Comparison of ENCODE assay signal across 21 mouse cellular contexts in genomic region chr10:93930236-93930824, GRCm38 (mm10). TPM values are rescaled to one million over a fixed set of nuclear protein-coding genes. Genes with fewer than 3 reads are reported as not detected.
DNase-seq lines count a peak whose midpoint lies in the region; ATAC-seq and TF ChIP-seq lines count a peak whose summit lies in the region.
"Had no signal": no experiment of that assay in that cellular context is flagged by ENCODE, and none has a peak within 500 bp of the region (broad histone marks: within the 10 kb centered on the region; RNA-seq: fewer than 3 reads in every experiment).

No protein-coding gene starts in this region.

- no peak for TF ChIP-seq CTCF in MEL (IDR thresholded peaks at IDR 0.05 in 2 of 3, conservative IDR thresholded peaks at IDR 0.05 in 1 of 3; ENCODE audit: control insufficient read depth in 1 of 3, insufficient read depth in 1 of 3, low read depth in 2 of 3, low read length in 3 of 3, poor library complexity in 1 of 3, severe bottlenecking in 1 of 3)

- WGBS in heart, embryonic 11.5 days (ENCODE audit: insufficient replicate concordance) = 70% methylated on average over 4 of the region's 4 CpGs

- no peak for ATAC-seq in heart, embryonic 11.5 days (replicated peaks; ENCODE audit: insufficient number of reproducible peaks, low FRiP score, low TSS enrichment)
- ATAC-seq in megakaryocyte progenitor cell, adult 5-6 weeks (replicated peaks; ENCODE audit: poor library complexity) = 0 out of 2 replicates have a peak, but pooled peaks have one; percentile 26
- ATAC-seq: activated CD4-positive, CD25-positive, alpha-beta regulatory T cell, adult 4 months; forebrain, embryonic 14.5 days; forebrain, postnatal 0 days had no signal

- peaks cover 4% of the 10 kb centered on the region; the same call in 1 of the 2 replicates for H3K4me1 ChIP-seq in heart, embryonic 11.5 days (ENCODE audit: control insufficient read depth, insufficient read depth, low read length)
- peaks cover 0 to 16% of the 10 kb centered on the region in 2 experiments; a peak in 3 of 4 replicates for H3K4me1 ChIP-seq in MEL (ENCODE audit: control insufficient read depth in 1 of 2, insufficient read depth in 2 of 2, low read length in 2 of 2)
- H3K4me1 ChIP-seq: hindbrain, embryonic 15.5 days had no signal

- H3K27me3 ChIP-seq in heart, embryonic 11.5 days (ENCODE audit: control insufficient read depth, insufficient read depth, low read length) = no peaks in the 10 kb centered on the region
- H3K27me3 ChIP-seq in MEL (ENCODE audit: control insufficient read depth in 1 of 2, insufficient read depth in 2 of 2, low read length in 2 of 2) = no peaks in the 10 kb centered on the region
- H3K27me3 ChIP-seq: embryonic facial prominence, embryonic 12.5 days; embryonic facial prominence, embryonic 15.5 days; hindbrain, embryonic 15.5 days had no signal

- TF ChIP-seq POLR2A in MEL (IDR thresholded peaks at IDR 0.05; ENCODE audit: control insufficient read depth in 1 of 2, insufficient read depth in 1 of 2, low read depth in 1 of 2, low read length in 2 of 2, poor library complexity in 1 of 2) = no peak

- TF ChIP-seq RAD21 in MEL (IDR thresholded peaks at IDR 0.05; ENCODE audit: low read depth, low read length) = no peak

- peak; percentile 36 for DNase-seq in heart, adult 11 months
- DNase-seq in MEL (ENCODE audit: low read depth, low spot score) = peak; percentile 78
- no peak for DNase-seq in cerebellum, postnatal 36 days
- no peak for DNase-seq in ovary, postnatal 14 days (ENCODE audit: low spot score)
- DNase-seq: adrenal gland, adult 8-10 months; adrenal gland, postnatal 25 days; cerebellum, adult 18-20 months; cerebellum, adult 9-10 months; cerebellum, postnatal 14 days; forebrain, postnatal 0 days; gastrocnemius, postnatal 25 days; heart, adult 2 months had no signal

- H3K27ac ChIP-seq in heart, embryonic 11.5 days (ENCODE audit: low read depth, low read length) = no peak overlapping the region
- H3K27ac ChIP-seq in MEL (ENCODE audit: control insufficient read depth, low read depth, low read length) = no peak overlapping the region
- H3K27ac ChIP-seq: embryonic facial prominence, embryonic 12.5 days; embryonic facial prominence, embryonic 15.5 days; heart, adult 2 months; heart, embryonic 10.5 days; hindbrain, embryonic 12.5 days; hindbrain, embryonic 15.5 days had no signal

- peak in 1 of 2 experiments; percentile 15; a peak in 1 of 4 replicates for TF ChIP-seq EP300 in MEL (IDR thresholded peaks at IDR 0.05; ENCODE audit: low read depth in 1 of 2, low read length in 2 of 2)

- H3K9ac ChIP-seq in heart, embryonic 11.5 days (ENCODE audit: low read depth, low read length) = no peak overlapping the region
- no peak overlapping the region for H3K9ac ChIP-seq in MEL (ENCODE audit: control insufficient read depth, low read depth, low read length, poor library complexity, severe bottlenecking)
- H3K9ac ChIP-seq: embryonic facial prominence, embryonic 12.5 days; embryonic facial prominence, embryonic 15.5 days; forebrain, postnatal 0 days; hindbrain, embryonic 12.5 days; hindbrain, embryonic 15.5 days had no signal

- H3K36me3 ChIP-seq in heart, embryonic 11.5 days (ENCODE audit: control insufficient read depth, insufficient read depth, low read length) = no peaks in the 10 kb centered on the region
- peaks cover 0 to 7% of the 10 kb centered on the region in 2 experiments; a peak in 2 of 4 replicates for H3K36me3 ChIP-seq in MEL (ENCODE audit: control insufficient read depth in 1 of 2, insufficient read depth in 2 of 2, low read length in 2 of 2)
- H3K36me3 ChIP-seq: embryonic facial prominence, embryonic 12.5 days; embryonic facial prominence, embryonic 15.5 days; heart, embryonic 10.5 days; hindbrain, embryonic 12.5 days; hindbrain, embryonic 15.5 days had no signal

- no peak overlapping the region for H3K4me2 ChIP-seq in heart, embryonic 11.5 days
- H3K4me2 ChIP-seq: embryonic facial prominence, embryonic 12.5 days; embryonic facial prominence, embryonic 15.5 days; hindbrain, embryonic 12.5 days; hindbrain, embryonic 15.5 days had no signal

- no peak overlapping the region for H3K4me3 ChIP-seq in heart, embryonic 11.5 days (ENCODE audit: low read depth, low read length)
- H3K4me3 ChIP-seq in MEL (ENCODE audit: control insufficient read depth in 1 of 2, insufficient read depth in 1 of 2, low read depth in 2 of 2, low read length in 2 of 2) = no peak overlapping the region
- H3K4me3 ChIP-seq: embryonic facial prominence, embryonic 12.5 days; embryonic facial prominence, embryonic 15.5 days; heart, adult 2 months; heart, embryonic 10.5 days; hindbrain, embryonic 12.5 days; hindbrain, embryonic 15.5 days had no signal

- no peaks in the 10 kb centered on the region for H3K9me3 ChIP-seq in heart, embryonic 11.5 days (replicated peaks; ENCODE audit: control insufficient read depth, low read length)
- H3K9me3 ChIP-seq in MEL (replicated peaks; ENCODE audit: insufficient read depth, low read length) = no peaks in the 10 kb centered on the region
- H3K9me3 ChIP-seq: embryonic facial prominence, embryonic 15.5 days; heart, embryonic 10.5 days; hindbrain, embryonic 12.5 days; hindbrain, embryonic 15.5 days had no signal

- H3K79me2 ChIP-seq in MEL (ENCODE audit: control insufficient read depth, insufficient read depth, low read length, poor library complexity) = no peaks in the 10 kb centered on the region

TF ChIP-seq in MEL, 35 proteins besides CTCF, POLR2A, EP300 and RAD21:
- TF ChIP-seq GATA1 (IDR thresholded peaks at IDR 0.05; ENCODE audit: low read depth, low read length) (peak; percentile 21; the same call in 1 of the 2 replicates), RCOR1 (IDR thresholded peaks at IDR 0.05; ENCODE audit: low read depth, low read length) (peak; percentile 7; the same call in 1 of the 2 replicates), MAX (IDR thresholded peaks at IDR 0.05; ENCODE audit: low read length) (no peak), TCF12 (IDR thresholded peaks at IDR 0.05; ENCODE audit: low read depth, low read length) (peak; percentile 8; the same call in 1 of the 2 replicates), ZNF384 (IDR thresholded peaks at IDR 0.05; ENCODE audit: low read depth, low read length) (peak; percentile 87), USF2 (IDR thresholded peaks at IDR 0.05; ENCODE audit: borderline replicate concordance in 1 of 2, insufficient read depth in 1 of 2, low read depth in 1 of 2, low read length in 2 of 2) (no peak), HCFC1 (IDR thresholded peaks at IDR 0.05; ENCODE audit: low read depth, low read length) (no peak)

RNA-seq across cellular contexts. Expression of gene Metap2, which starts 33.4 kb away (rescaled TPM):
- polyA plus RNA-seq in heart, embryonic 11.5 days (2014; fragmentation: Nextera tagmentation; extraction: Ambion mirVana) = 199 and 219 TPM in 2 replicates
- 326 and 387 TPM in 2 replicates for total RNA-seq in MEL (2012; rRNA removed)
- 1,000 to 10,000 TPM in 1 of 2 experiments, 100 to 1,000 TPM in 1; 921 to 2,567 TPM for polyA plus RNA-seq in MEL (2012; ENCODE audit: insufficient read depth in 1 of 2, insufficient read length in 2 of 2, low read depth in 1 of 2, low replicate concordance in 2 of 2, missing spikeins in 1 of 2)
- 379 and 381 TPM in 2 replicates for total RNA-seq in megakaryocyte progenitor cell, adult 5-6 weeks (2015)
- total RNA-seq in megakaryocyte progenitor cell, adult 5-6 weeks (2017) = 286 and 389 TPM in 2 replicates

Comparison
In these comparisons a context has a peak if more than half of its experiments do, and no peak if none do; other contexts are left out.
1. DNase-seq: peak in heart, adult 11 months (single experiment) and MEL (single experiment); none in cerebellum, postnatal 36 days (0 of 2) and ovary, postnatal 14 days (single experiment).